Mouse (Mus musculus): ENCODE data around the gene Aym1. TPM values are rescaled to one million over a fixed set of nuclear protein-coding genes. Genes with fewer than 3 reads are reported as not detected.
A peak's percentile ranks its signal among the peaks of the same experiment; 100 is the strongest.
"Not testable (repeated sequence)": the region's sequence is repeated elsewhere in the genome, so short reads cannot be mapped to it uniquely, and the experiment has no call there.

Aym1 gene
- polyA plus RNA-seq, 1 experiment from 2014 or later: not detected

GRCm38 (mm10) chr5:113357656-113358055 is 562 bp downstream of the Aym1 start:
- 58% methylated on average over 3 of the region's 3 CpGs for WGBS

GRCm38 (mm10) chr5:113358833-113359232 is 1.7 kb downstream of the Aym1 start:
- H3K4me3 ChIP-seq: no peak overlapping the region
- no peak for ATAC-seq (ENCODE audit: low FRiP score, low read depth)
- H3K4me2 ChIP-seq (replicated peaks): no peak overlapping the region
- no peaks in the 10 kb centered on the region for H3K9me3 ChIP-seq
- H3K27me3 ChIP-seq: peaks cover 49% of the 10 kb centered on the region
- no peaks in the 10 kb centered on the region for H3K36me3 ChIP-seq
- no peak overlapping the region for H3K9ac ChIP-seq (replicated peaks)
- no peak overlapping the region for H3K27ac ChIP-seq (replicated peaks)
- H3K4me1 ChIP-seq: peaks cover 14% of the 10 kb centered on the region
- WGBS: 10% methylated on average over 11 of the region's 11 CpGs

More at GRCm38 (mm10) chr5:113357656-113358055, 562 bp downstream of the Aym1 start:
- Histone ChIP-seq H3K4me1 (peaks cover 14% of the 10 kb centered on the region), H3K9ac (replicated peaks) (no peak overlapping the region), H3K36me3 (no peaks in the 10 kb centered on the region), H3K4me2 (replicated peaks) (no peak overlapping the region), H3K27ac (replicated peaks) (no peak overlapping the region), H3K4me3 (no peak overlapping the region), H3K9me3 (no peaks in the 10 kb centered on the region), H3K27me3 (peaks cover 58% of the 10 kb centered on the region)
- ATAC-seq (ENCODE audit: low FRiP score, low read depth): no peak

GRCm38 (mm10) chr5:113361283-113361682 is 4.2 kb downstream of the Aym1 start:
- H3K9ac ChIP-seq (replicated peaks): no peak overlapping the region
- peaks cover 17% of the 10 kb centered on the region for H3K4me1 ChIP-seq
- H3K4me3 ChIP-seq: no peak overlapping the region
- H3K27ac ChIP-seq (replicated peaks): no peak overlapping the region
- no peaks in the 10 kb centered on the region for H3K36me3 ChIP-seq
- no peak for ATAC-seq (ENCODE audit: low FRiP score, low read depth)
- H3K27me3 ChIP-seq: peaks cover 45% of the 10 kb centered on the region
- no peaks in the 10 kb centered on the region for H3K9me3 ChIP-seq
- WGBS: 85% methylated on average over 7 of the region's 7 CpGs
- H3K4me2 ChIP-seq (replicated peaks): no peak overlapping the region

- Histone ChIP-seq H3K4me3 (no peak overlapping the region), H3K27ac (replicated peaks) (no peak overlapping the region), H3K36me3 (no peaks in the 10 kb centered on the region), H3K9me3 (no peaks in the 10 kb centered on the region), H3K9ac (replicated peaks) (no peak overlapping the region), H3K4me2 (replicated peaks) (no peak overlapping the region), H3K4me1 (peaks cover 13% of the 10 kb centered on the region), H3K27me3 (peaks cover 41% of the 10 kb centered on the region)
- 79% methylated on average over 9 of the region's 9 CpGs for WGBS
- ATAC-seq (ENCODE audit: low FRiP score, low read depth): no peak
Observed at GRCm38 (mm10) chr5:113362258-113362996, 5.3 kb downstream of the Aym1 start.

GRCm38 (mm10) chr5:113363177-113363576 is 6.1 kb downstream of the Aym1 start:
- no peak overlapping the region for H3K4me2 ChIP-seq (replicated peaks)
- H3K27ac ChIP-seq (replicated peaks): no peak overlapping the region
- peaks cover 39% of the 10 kb centered on the region for H3K27me3 ChIP-seq
- no peak for ATAC-seq (ENCODE audit: low FRiP score, low read depth)
- 89% methylated on average over 8 of the region's 8 CpGs for WGBS
- H3K9me3 ChIP-seq: no peaks in the 10 kb centered on the region
- no peak overlapping the region for H3K9ac ChIP-seq (replicated peaks)
- no peaks in the 10 kb centered on the region for H3K36me3 ChIP-seq
- peaks cover 9% of the 10 kb centered on the region for H3K4me1 ChIP-seq
- H3K4me3 ChIP-seq: no peak overlapping the region

GRCm38 (mm10) chr5:113365921-113366320 is 8.8 kb downstream of the Aym1 start:
- no peaks in the 10 kb centered on the region for H3K9me3 ChIP-seq
- ATAC-seq (ENCODE audit: low FRiP score, low read depth): peak; percentile 44; the same call in 1 of the 2 replicates
- no peak overlapping the region for H3K4me3 ChIP-seq
- peaks cover 27% of the 10 kb centered on the region for H3K27me3 ChIP-seq
- no peaks in the 10 kb centered on the region for H3K36me3 ChIP-seq
- 3% methylated on average over 20 of the region's 20 CpGs for WGBS
- no peak overlapping the region for H3K4me2 ChIP-seq (replicated peaks)
- H3K27ac ChIP-seq (replicated peaks): no peak overlapping the region
- H3K9ac ChIP-seq (replicated peaks): no peak overlapping the region
- peaks cover 3% of the 10 kb centered on the region; the same call in 1 of the 2 replicates for H3K4me1 ChIP-seq

- not testable (repeated sequence) for ATAC-seq (ENCODE audit: low FRiP score, low read depth); H3K9me3 ChIP-seq; H3K36me3 ChIP-seq; H3K4me3 ChIP-seq; H3K27ac ChIP-seq (replicated peaks); H3K4me1 ChIP-seq; H3K4me2 ChIP-seq (replicated peaks); H3K9ac ChIP-seq (replicated peaks)
- peaks cover 35% of the 10 kb centered on the region for H3K27me3 ChIP-seq
Observed at GRCm38 (mm10) chr5:113367726-113368125, 10.6 kb downstream of the Aym1 start.

- WGBS: 76% methylated on average over 17 of the region's 17 CpGs
- no peak overlapping the region for H3K27ac ChIP-seq (replicated peaks)
- ATAC-seq (ENCODE audit: low FRiP score, low read depth): no peak
- H3K4me1 ChIP-seq: peaks cover 16% of the 10 kb centered on the region
- no peaks in the 10 kb centered on the region for H3K9me3 ChIP-seq
- peaks cover 28% of the 10 kb centered on the region for H3K27me3 ChIP-seq
- H3K4me3 ChIP-seq: no peak overlapping the region
- no peaks in the 10 kb centered on the region for H3K36me3 ChIP-seq
- H3K9ac ChIP-seq (replicated peaks): no peak overlapping the region
- H3K4me2 ChIP-seq (replicated peaks): no peak overlapping the region
Observed at GRCm38 (mm10) chr5:113369262-113369868, 12.3 kb downstream of the Aym1 start.

- Histone ChIP-seq H3K4me1 (peaks cover 13% of the 10 kb centered on the region), H3K4me2 (replicated peaks) (peak overlapping the region; percentile 61), H3K27ac (replicated peaks) (peak overlapping the region; percentile 58; the same call in 1 of the 2 replicates), H3K36me3 (no peaks in the 10 kb centered on the region), H3K9ac (replicated peaks) (peak overlapping the region; percentile 58; the same call in 1 of the 2 replicates), H3K4me3 (no peak overlapping the region), H3K27me3 (peaks cover 8% of the 10 kb centered on the region; the same call in 1 of the 2 replicates), H3K9me3 (no peaks in the 10 kb centered on the region)
- WGBS: 73% methylated on average over 4 of the region's 4 CpGs
- no peak for ATAC-seq (ENCODE audit: low FRiP score, low read depth)
Observed at GRCm38 (mm10) chr5:113372449-113372848, 15.4 kb downstream of the Aym1 start.

- H3K4me3 ChIP-seq: peak overlapping the region; percentile 40
- H3K27me3 ChIP-seq: peaks cover 8% of the 10 kb centered on the region; the same call in 1 of the 2 replicates
- peaks cover 13% of the 10 kb centered on the region for H3K4me1 ChIP-seq
- ATAC-seq (ENCODE audit: low FRiP score, low read depth): peak; percentile 30; the same call in 1 of the 2 replicates
- peak overlapping the region; percentile 61 for H3K4me2 ChIP-seq (replicated peaks)
- WGBS: 4% methylated on average over 33 of the region's 33 CpGs
- no peaks in the 10 kb centered on the region for H3K9me3 ChIP-seq
- peak overlapping the region; percentile 58 for H3K9ac ChIP-seq (replicated peaks)
- no peaks in the 10 kb centered on the region for H3K36me3 ChIP-seq
- peak overlapping the region; percentile 58 for H3K27ac ChIP-seq (replicated peaks)
Observed at GRCm38 (mm10) chr5:113372995-113373950, 16.2 kb downstream of the Aym1 start.

GRCm38 (mm10) chr5:113374290-113374689 is 17.2 kb downstream of the Aym1 start:
- Histone ChIP-seq H3K27ac (replicated peaks) (no peak overlapping the region), H3K4me1 (peaks cover 13% of the 10 kb centered on the region), H3K9me3 (no peaks in the 10 kb centered on the region), H3K9ac (replicated peaks) (no peak overlapping the region), H3K4me3 (no peak overlapping the region), H3K36me3 (no peaks in the 10 kb centered on the region), H3K27me3 (peaks cover 8% of the 10 kb centered on the region; the same call in 1 of the 2 replicates), H3K4me2 (replicated peaks) (no peak overlapping the region)
- WGBS: 81% methylated on average over 10 of the region's 10 CpGs
- no peak for ATAC-seq (ENCODE audit: low FRiP score, low read depth)
